Comparison of ENCODE assay signal across 10 mouse cellular contexts in genomic region chr3:102676946-102677534, GRCm38 (mm10). TPM values are rescaled to one million over a fixed set of nuclear protein-coding genes. Genes with fewer than 3 reads are reported as not detected.
DNase-seq lines count a peak whose midpoint lies in the region; ATAC-seq and TF ChIP-seq lines count a peak whose summit lies in the region.
"Had no signal": no experiment of that assay in that cellular context is flagged by ENCODE, and none has a peak within 500 bp of the region (broad histone marks: within the 10 kb centered on the region; RNA-seq: fewer than 3 reads in every experiment).

No protein-coding gene starts in this region.

- no peaks in the 10 kb centered on the region for H3K36me3 ChIP-seq in heart, embryonic 10.5 days
- no peaks in the 10 kb centered on the region for H3K36me3 ChIP-seq in lung, postnatal 0 days (ENCODE audit: insufficient read depth, low read length)
- H3K36me3 ChIP-seq: neural tube, embryonic 13.5 days had no signal

- no peak overlapping the region for H3K4me3 ChIP-seq in heart, embryonic 10.5 days
- no peak overlapping the region for H3K4me3 ChIP-seq in lung, postnatal 0 days (ENCODE audit: low read depth, low read length)
- H3K4me3 ChIP-seq: neural tube, embryonic 13.5 days had no signal

- H3K9me3 ChIP-seq in heart, embryonic 10.5 days = no peaks in the 10 kb centered on the region
- no peaks in the 10 kb centered on the region for H3K9me3 ChIP-seq in lung, postnatal 0 days (ENCODE audit: low read length)
- H3K9me3 ChIP-seq: neural tube, embryonic 13.5 days had no signal

- H3K9ac ChIP-seq in lung, postnatal 0 days (replicated peaks; ENCODE audit: low read depth) = no peak overlapping the region
- H3K9ac ChIP-seq: neural tube, embryonic 13.5 days had no signal

- peaks cover 15% of the 10 kb centered on the region; the same call in 1 of the 2 replicates for H3K27me3 ChIP-seq in heart, embryonic 10.5 days (ENCODE audit: insufficient read depth, poor library complexity, severe bottlenecking)
- no peaks in the 10 kb centered on the region for H3K27me3 ChIP-seq in lung, postnatal 0 days (replicated peaks; ENCODE audit: insufficient read depth, low read length)
- H3K27me3 ChIP-seq: neural tube, embryonic 13.5 days had no signal

- H3K4me1 ChIP-seq in heart, embryonic 10.5 days = peaks cover 3% of the 10 kb centered on the region; the same call in 1 of the 2 replicates
- H3K4me1 ChIP-seq in lung, postnatal 0 days (ENCODE audit: insufficient read depth, low read depth, low read length) = no peaks in the 10 kb centered on the region
- H3K4me1 ChIP-seq: neural tube, embryonic 13.5 days had no signal

- no peak for TF ChIP-seq CTCF in lung, postnatal 0 days (IDR thresholded peaks at IDR 0.05)

- TF ChIP-seq EP300 in lung, postnatal 0 days (IDR thresholded peaks at IDR 0.05) = no peak

- ATAC-seq in cerebellum, adult (ENCODE audit: insufficient number of reproducible peaks, low FRiP score, low TSS enrichment) = peak; percentile 92
- peak; percentile 50; the same call in 1 of the 2 replicates for ATAC-seq in lung, postnatal 0 days
- no peak for ATAC-seq in erythroid progenitor cell, adult 5-6 weeks (replicated peaks; ENCODE audit: low FRiP score, poor library complexity, severe bottlenecking)

- DNase-seq in heart, embryonic 10.5 days (ENCODE audit: low spot score) = no peak
- DNase-seq in heart, postnatal 4 days = no peak
- DNase-seq in layer of hippocampus, adult 11-12 months (ENCODE audit: low spot score) = peak; percentile 76
- peak; percentile 43 for DNase-seq in lung, postnatal 0 days (ENCODE audit: low spot score)
- no peak for DNase-seq in thymus, adult 18-20 months
- no peak for DNase-seq in thymus, postnatal 10 days (ENCODE audit: low spot score in 2 of 2)
- DNase-seq: gastrocnemius, postnatal 25 days had no signal

- WGBS in heart, embryonic 10.5 days = 76% methylated on average over 7 of the region's 7 CpGs
- WGBS in lung, postnatal 0 days = 52% methylated on average over 7 of the region's 7 CpGs

- H3K4me2 ChIP-seq in lung, postnatal 0 days (replicated peaks; ENCODE audit: low read depth, low read length) = no peak overlapping the region
- H3K4me2 ChIP-seq: neural tube, embryonic 13.5 days had no signal

- 0 out of 2 replicates have a peak overlapping the region, but pooled peaks have one; percentile 7 for H3K27ac ChIP-seq in heart, embryonic 10.5 days
- no peak overlapping the region for H3K27ac ChIP-seq in lung, postnatal 0 days (ENCODE audit: low read length)
- H3K27ac ChIP-seq: neural tube, embryonic 13.5 days had no signal

RNA-seq across cellular contexts. Expression of gene Tspan2, which starts 57.3 kb away (rescaled TPM):
- polyA plus RNA-seq in heart, embryonic 10.5 days (2016; fragmentation: Nextera tagmentation; extraction: Ambion mirVana) = 24.6 and 39.1 TPM in 2 replicates
- total RNA-seq in heart, postnatal 4 days (2021) = 10 to 100 TPM; 49.5 to 50.6 TPM
- polyA plus RNA-seq in lung, postnatal 0 days (2015; fragmentation: Nextera tagmentation; extraction: Ambion mirVana) = 72.7 and 86.9 TPM in 2 replicates
- total RNA-seq in erythroid progenitor cell, adult 5-6 weeks (2015; ENCODE audit: low replicate concordance) = 1.8 and 5.9 TPM in 2 replicates
- 2.3 and 3.5 TPM in 2 replicates for total RNA-seq in erythroid progenitor cell, adult 5-6 weeks (2017; ENCODE audit: low replicate concordance)

Comparison
In these comparisons a context has a peak if more than half of its experiments do, and no peak if none do; other contexts are left out.
1. DNase-seq: peak in layer of hippocampus, adult 11-12 months (single experiment) and lung, postnatal 0 days (single experiment); none in heart, embryonic 10.5 days (single experiment), heart, postnatal 4 days (single experiment), thymus, adult 18-20 months (0 of 2) and thymus, postnatal 10 days (0 of 2).
2. RNA of gene Tspan2, which starts 57.3 kb away (total RNA-seq): 49.5 to 50.6 TPM in heart, postnatal 4 days; 1.8 to 5.9 TPM in erythroid progenitor cell, adult 5-6 weeks; every median in the first group is over 4 times any median in the second.